Mouse (Mus musculus): ENCODE measurements at regions not wholly inside any gene's neighbourhood (a gene's known extent, or its start where the extent isn't known, plus 50 kb on each side); places are given as distances from the start of the nearest gene placed in this dataset.
"Not testable (repeated sequence)": the region's sequence is repeated elsewhere in the genome, so short reads cannot be mapped to it uniquely, and the experiment has no call there.

GRCm38 (mm10) chr14:53621376-53621775, 632.5 kb downstream of the Dad1 start:
- DNase-seq (ENCODE audit: low spot score in 2 of 2): not testable (repeated sequence)

- not testable (repeated sequence) for DNase-seq (ENCODE audit: low spot score in 2 of 2)
Measured at GRCm38 (mm10) chr14:53616061-53616460, 637.8 kb downstream of the Dad1 start.

GRCm38 (mm10) chr14:53614341-53614740, 639.6 kb downstream of the Dad1 start:
- no peak for DNase-seq (ENCODE audit: low spot score in 2 of 2)

- DNase-seq (ENCODE audit: low spot score in 2 of 2): not testable (repeated sequence)
Measured at GRCm38 (mm10) chr14:53599299-53599698, 654.6 kb downstream of the Dad1 start.

DNA sequence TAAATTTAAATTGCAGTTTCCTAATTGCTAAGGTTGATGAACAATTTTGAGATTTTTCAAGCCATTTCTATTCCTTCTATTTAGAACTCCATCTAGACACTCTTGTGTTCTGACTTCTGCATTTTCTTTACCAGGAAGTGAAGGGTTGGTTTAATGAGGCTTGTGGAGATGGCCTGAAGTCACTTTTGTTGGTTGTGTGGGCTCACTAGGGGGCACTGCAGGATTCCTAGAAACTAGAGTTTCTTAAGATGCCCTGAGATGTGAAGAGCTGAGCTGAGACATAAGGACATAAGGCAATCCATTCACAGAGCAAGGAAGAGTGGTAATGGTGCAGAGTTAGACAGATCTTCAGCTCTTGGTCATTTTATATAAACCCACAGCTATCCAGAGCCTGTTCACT, 656.6 kb downstream of the Dad1 start:
- not testable (repeated sequence) for DNase-seq (ENCODE audit: low spot score in 2 of 2)

DNA sequence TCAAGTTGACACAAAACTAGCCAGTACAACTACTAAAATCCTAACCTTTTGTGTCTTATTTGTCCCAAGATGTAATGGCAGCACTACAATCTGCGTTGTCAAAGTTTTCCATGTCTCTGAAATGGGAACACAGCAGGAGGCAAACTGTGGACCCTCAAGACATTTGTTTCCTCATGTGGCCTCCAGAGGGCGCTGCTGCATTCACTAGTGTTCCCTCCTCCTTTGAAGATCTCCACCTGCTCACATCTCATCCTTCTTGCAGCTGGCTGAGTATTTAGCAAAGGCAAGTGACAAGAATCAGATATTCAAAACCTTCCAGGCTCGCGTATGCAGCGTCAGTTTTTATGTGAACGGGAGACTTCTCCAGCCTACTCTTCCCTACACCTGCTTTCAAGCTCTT, 663.3 kb downstream of the Dad1 start:
- not testable (repeated sequence) for DNase-seq (ENCODE audit: low spot score in 2 of 2)

DNA sequence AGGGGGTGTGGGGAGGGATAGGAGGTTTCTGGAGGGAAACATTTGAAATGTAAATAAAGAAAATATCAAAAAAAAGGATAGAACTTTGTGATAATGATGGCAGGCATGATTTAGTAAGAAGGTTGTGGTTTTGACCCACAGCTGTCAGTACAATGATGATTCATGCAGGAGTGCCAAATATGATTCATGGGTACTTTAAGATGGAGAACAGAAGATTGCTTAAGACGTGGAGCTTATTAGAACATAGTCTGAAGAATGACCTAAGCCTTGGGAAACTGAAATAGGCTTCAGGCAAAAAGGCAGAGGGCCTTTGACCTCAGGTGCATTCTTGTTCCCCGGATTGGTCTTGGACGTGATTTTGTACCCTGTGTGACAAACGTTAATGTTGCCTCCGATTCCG, 671.4 kb downstream of the Dad1 start:
- not testable (repeated sequence) for DNase-seq (ENCODE audit: low spot score in 2 of 2)

DNA sequence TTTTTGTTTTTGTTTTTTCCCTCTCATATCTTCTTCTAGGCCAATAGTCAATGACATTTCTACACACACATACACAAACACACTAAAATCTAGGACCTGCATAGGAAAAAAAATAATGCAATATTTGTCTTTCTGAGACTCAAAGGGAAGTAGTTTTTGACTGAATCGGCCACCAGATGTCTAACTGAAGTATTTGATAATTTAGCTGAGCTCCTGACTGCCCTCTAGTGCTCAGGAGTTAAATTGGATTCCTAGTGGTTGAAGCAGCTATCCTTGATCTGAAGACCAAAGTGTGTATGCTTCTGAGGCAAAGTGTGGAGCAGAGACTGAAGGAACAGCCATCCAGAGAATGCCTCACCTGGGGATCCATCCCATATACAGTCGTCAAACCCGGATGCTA, 672.2 kb downstream of the Dad1 start:
- not testable (repeated sequence) for DNase-seq (ENCODE audit: low spot score in 2 of 2)

- not testable (repeated sequence) for DNase-seq (ENCODE audit: low spot score in 2 of 2)
Measured at GRCm38 (mm10) chr14:53576927-53577326, 677.0 kb downstream of the Dad1 start.

DNA sequence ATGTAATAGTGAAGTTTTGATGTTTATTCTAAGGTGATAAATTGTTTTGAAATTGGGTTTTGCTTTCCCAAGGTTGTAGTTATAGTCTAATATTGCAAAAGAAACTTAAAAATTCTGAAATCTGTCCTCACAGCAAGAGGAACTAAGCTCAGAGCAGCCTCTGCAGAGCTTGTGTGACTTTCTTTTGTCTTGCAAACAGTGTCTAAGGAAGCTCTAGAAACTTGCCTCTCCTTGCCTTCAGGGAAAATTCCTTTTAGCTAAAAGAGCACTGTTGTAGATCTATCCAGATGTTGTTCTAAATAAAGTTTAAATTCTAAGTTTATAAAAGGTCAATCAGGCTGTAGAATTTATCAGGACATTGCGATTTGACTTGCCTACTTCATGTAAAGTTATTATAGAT, 681.2 kb downstream of the Dad1 start:
- DNase-seq (ENCODE audit: low spot score in 2 of 2): not testable (repeated sequence)

GRCm38 (mm10) chr14:53562606-53563005, 691.3 kb downstream of the Dad1 start:
- no peak for DNase-seq (ENCODE audit: low spot score in 2 of 2)

GRCm38 (mm10) chr14:53560146-53560545, 693.8 kb downstream of the Dad1 start:
- not testable (repeated sequence) for DNase-seq (ENCODE audit: low spot score in 2 of 2)

DNA sequence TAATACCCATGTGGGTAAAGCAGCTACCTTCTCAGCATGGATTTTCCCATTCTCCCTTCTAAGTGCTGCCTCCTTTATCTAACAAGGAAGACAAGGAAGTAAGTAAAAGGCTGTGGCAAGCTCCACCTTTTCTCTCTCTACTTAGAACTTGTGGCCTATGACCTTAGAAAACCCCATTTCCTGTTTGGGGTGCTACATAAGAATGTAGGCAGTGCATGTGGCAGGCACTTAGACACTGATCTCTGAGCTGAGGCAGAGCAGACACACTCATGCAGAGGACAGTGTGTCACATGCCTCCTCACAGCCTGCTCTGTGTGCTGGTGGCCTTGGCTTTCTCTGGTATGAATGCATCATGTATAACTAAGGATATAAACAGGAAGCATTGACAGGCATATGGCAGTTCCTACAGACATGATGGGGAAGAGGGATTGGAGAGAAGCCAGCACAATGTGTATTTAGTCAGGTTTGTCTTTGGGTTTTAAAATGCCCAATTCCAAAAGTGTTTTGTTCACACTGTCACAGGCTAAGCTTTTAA, 694.5 kb downstream of the Dad1 start:
- DNase-seq (ENCODE audit: low spot score in 2 of 2): not testable (repeated sequence)

DNA sequence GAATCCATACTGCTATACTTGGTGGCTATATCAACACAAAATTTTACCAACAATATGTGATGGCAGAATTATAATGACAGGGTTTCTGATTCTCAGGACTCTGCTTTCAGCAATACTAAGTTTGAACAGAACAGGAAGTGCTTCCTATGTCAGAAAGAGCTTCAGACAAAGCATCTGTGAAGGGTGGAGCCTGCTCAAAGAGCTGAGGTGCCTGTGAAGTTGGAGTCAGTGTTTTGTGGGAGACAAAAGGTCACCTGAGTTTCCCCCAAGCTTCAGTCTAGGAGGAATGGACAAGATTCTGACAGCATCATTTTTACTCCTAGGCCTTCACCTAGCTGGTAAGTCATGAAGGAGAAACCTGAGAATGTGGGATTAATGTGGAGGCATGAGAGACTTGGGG, 700.1 kb downstream of the Dad1 start:
- DNase-seq (ENCODE audit: low spot score in 2 of 2): no peak

- not testable (repeated sequence) for DNase-seq (ENCODE audit: low spot score in 2 of 2)
Measured at GRCm38 (mm10) chr14:53547365-53547764, 706.5 kb downstream of the Dad1 start.

DNA sequence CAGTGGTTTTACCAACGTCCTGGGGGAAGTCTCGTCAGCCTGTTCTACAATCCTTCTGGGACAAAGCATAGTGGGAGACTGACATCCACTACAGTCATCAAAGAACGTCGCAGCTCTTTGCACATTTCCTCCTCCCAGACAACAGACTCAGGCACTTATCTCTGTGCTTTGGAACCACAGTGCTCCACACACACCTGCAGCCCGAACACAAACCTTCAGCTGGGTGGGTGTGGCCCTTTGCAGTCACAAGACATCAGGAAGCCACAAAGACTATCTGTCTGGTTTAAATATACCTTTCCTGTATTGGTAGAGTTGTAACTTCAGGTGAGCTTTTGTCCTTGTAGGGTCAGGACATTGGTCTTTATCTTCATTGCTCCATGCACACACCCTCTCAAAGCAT, 708.6 kb downstream of the Dad1 start:
- DNase-seq (ENCODE audit: low spot score in 2 of 2): no peak

- not testable (repeated sequence) for DNase-seq (ENCODE audit: low spot score in 2 of 2)
Measured at GRCm38 (mm10) chr14:53541640-53542039, 712.3 kb downstream of the Dad1 start.

DNA sequence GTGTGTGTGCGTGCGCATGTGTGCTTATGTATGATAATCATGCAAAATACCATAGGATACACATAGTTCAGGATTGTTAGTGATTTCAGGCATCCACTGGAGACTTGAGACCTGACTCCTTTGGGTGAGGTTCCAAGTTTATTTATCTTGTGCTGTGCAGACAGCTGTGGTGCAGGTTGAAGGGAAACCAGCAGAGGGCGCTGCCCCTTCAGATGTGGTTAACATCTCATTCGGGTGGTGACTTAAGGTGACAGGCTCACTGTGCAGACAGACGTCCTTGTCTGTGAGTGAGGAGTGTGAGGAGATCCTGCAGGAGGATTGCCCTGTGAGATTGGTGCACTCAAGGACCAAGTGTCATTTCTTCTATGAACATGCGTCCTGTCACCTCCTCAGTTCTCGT, 716.0 kb downstream of the Dad1 start:
- DNase-seq (ENCODE audit: low spot score in 2 of 2): not testable (repeated sequence)

GRCm38 (mm10) chr14:53523430-53523829, 730.5 kb downstream of the Dad1 start:
- DNase-seq (ENCODE audit: low spot score in 2 of 2): not testable (repeated sequence)

DNA sequence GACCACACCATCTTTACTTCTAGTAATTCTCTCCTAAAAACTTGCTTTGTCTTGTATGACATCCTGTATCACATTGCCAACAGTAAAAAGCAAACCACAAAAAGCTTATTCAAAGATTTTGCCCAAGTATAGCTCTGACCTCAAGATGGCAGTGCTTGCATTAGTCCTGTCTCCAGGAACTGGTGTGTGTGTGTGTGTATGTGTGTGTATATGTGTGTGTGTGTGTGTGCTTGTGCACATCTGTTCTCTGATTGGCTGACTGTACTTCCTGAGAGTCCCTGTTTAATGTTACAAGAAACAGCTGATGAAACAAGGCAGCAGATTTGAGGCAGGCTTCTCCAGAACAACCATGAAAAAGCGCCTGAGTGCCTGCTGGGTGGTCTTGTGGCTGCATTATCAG, 735.0 kb downstream of the Dad1 start:
- not testable (repeated sequence) for DNase-seq (ENCODE audit: low spot score in 2 of 2)

DNA sequence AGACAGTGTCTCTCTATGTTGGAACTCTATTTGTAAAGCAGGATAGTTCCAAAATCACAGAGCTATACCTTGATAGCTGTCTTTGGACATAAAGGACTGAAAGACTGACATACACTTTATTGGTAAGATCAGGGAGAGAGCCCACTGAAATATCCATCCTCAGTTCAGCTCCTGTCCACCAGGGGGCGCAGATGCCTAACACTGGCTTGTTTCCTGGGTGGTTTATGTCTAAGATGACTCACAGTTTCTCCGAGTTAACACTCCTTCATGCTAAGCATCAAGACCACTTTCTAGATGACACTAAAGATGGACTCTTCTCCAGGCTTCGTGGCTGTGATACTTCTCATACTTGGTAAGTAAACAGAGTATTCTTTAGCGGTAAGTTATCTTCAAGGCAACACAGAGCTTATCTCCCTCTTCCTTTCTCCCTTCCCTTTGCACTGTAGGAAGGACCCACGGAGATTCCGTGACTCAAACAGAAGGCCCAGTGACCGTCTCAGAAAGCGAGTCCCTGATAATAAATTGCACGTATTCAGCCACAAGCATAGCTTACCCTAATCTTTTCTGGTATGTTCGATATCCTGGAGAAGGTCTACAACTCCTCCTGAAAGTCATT, 737.2 kb downstream of the Dad1 start:
- DNase-seq (ENCODE audit: low spot score in 2 of 2): not testable (repeated sequence)

DNA sequence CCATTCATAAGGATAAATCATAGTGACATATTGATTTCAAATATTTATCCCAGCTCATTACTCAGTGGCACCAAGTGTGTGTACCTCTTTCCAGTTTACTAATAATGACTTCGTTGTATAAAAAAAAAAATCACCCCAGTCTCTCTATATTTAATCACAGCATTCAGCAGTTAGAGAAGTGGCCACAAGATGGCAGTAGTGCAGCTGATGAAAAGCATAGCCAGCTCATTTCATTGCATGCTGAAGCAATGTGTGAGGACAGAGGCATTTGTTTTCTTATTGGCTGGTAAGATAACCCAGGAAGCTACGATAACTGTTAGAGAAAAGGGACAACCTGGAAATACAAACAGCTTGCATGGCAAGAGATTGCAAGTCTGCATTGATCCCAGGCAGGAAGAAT, 748.5 kb downstream of the Dad1 start:
- not testable (repeated sequence) for DNase-seq (ENCODE audit: low spot score in 2 of 2)

GRCm38 (mm10) chr14:53488383-53488782, 765.5 kb downstream of the Dad1 start:
- DNase-seq (ENCODE audit: low spot score in 2 of 2): not testable (repeated sequence)

Measured in adrenal gland, postnatal 4 days (tissue).